Mouse (Mus musculus) lung, embryonic 16.5 days (tissue): ENCODE measurements around the gene Derl3. TPM values are rescaled to one million over a fixed set of nuclear protein-coding genes. Genes with fewer than 3 reads are reported as not detected.
"Not testable (repeated sequence)": the region's sequence is repeated elsewhere in the genome, so short reads cannot be mapped to it uniquely, and the experiment has no call there.

Source experiments
- ATAC-seq: fragments of 200-750 bp; cut with Nextera tagmentation; 2 replicates; pipeline ENCODE4 v1.8.0; 2017; ENCODE audit warnings: low read depth, mild to moderate bottlenecking, moderate library complexity
- H3K27ac ChIP-seq: fragments of 300-500 bp; sonication (generic); 2 replicates; pipeline ENCODE4 v1.5.1; 2014; ENCODE audit warnings: mild to moderate bottlenecking, control low read depth, low read length
- H3K27me3 ChIP-seq: fragments of 300-500 bp; sonication (generic); 2 replicates; pipeline ENCODE4 v1.6.1; 2014; ENCODE audit warnings: low read depth, low read length, mixed read lengths; ENCODE audit not compliant: control insufficient read depth, insufficient read depth
- H3K36me3 ChIP-seq: fragments of 300-500 bp; sonication (generic); 2 replicates; pipeline ENCODE4 v1.6.1; 2014; ENCODE audit warnings: low read length; ENCODE audit not compliant: control insufficient read depth, insufficient read depth
- H3K4me1 ChIP-seq: fragments of 300-500 bp; sonication (generic); replicated peaks from 2 replicates; pipeline ENCODE4 v1.6.1; 2014; ENCODE audit warnings: low read length, mixed read lengths; ENCODE audit not compliant: control insufficient read depth, insufficient read depth
- H3K4me2 ChIP-seq: fragments of 300-500 bp; sonication (generic); 2 replicates; pipeline ENCODE4 v1.6.1; 2014; ENCODE audit warnings: low read depth, low read length, control low read depth
- H3K4me3 ChIP-seq: fragments of 300-500 bp; sonication (generic); 2 replicates; pipeline ENCODE4 v1.5.1; 2014; ENCODE audit warnings: mild to moderate bottlenecking, low read length, control low read depth
- H3K9ac ChIP-seq: fragments of 300-500 bp; sonication (generic); 2 replicates; pipeline ENCODE4 v1.6.1; 2014; ENCODE audit warnings: low read length, control low read depth
- H3K9me3 ChIP-seq: fragments of 300-500 bp; sonication (generic); 2 replicates; pipeline ENCODE4 v1.6.1; 2016; ENCODE audit warnings: low read length; ENCODE audit not compliant: control insufficient read depth
- WGBS: fragments of 180-500 bp; shearing (Covaris S2); extraction: QIAGEN DNeasy Blood & Tissue Kit; methylation state at CpG from one replicate; pipeline ENCODE4 v1.1.7; 2014; 5-methylcytosine and 5-hydroxymethylcytosine counted together
- polyA plus RNA-seq: library from polyadenylated mRNA; unstranded; fragments of >200 nt; fragmentation: Nextera tagmentation; extraction: Ambion mirVana; gene quantifications from 2 replicates; pipeline ENCODE4 v1.2.1, GENCODE M21; 2015

Derl3 gene
- polyA plus RNA-seq: 2.3 and 3.5 TPM in 2 replicates

DNA sequence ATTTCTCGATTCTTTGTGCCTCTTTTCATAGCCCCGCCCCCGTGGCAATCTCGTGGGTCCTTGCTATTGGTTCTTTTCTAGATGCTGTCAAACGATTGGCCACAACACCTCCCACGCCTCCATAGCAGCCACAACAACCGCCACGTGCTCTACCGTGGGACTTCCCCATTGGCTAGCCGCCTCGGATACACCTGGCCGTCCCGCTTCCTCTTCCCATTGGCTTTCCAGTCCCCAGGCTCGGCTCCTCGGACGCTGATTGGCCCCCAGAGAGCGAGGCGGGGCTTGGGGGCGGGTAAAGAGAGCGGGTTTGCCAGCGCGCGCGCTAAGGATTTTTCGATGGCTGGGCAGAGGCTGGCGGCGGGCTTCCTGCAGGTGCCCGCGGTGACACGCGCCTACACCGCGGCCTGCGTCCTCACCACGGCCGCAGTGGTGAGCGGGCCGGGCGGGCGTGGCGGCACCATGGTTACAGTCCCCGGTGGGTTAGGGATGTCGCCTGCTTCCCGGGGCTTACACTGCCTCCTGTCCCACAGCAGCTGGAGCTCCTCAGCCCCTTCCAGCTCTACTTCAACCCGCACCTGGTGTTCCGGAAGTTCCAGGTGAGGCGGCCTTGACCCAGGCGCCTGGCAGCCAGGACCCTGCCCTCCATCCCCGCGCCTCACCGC, at the start of gene Derl3:
TSS of gene Derl3 (plus strand) at position 325 of the 662 bp plus-strand sequence.
- Histone ChIP-seq H3K27me3 (no peaks in the 10 kb centered on the region), H3K9me3 (no peaks in the 10 kb centered on the region), H3K4me2 (peak within 1 kb of the TSS; percentile 75), H3K9ac (peak within 1 kb of the TSS; percentile 45), H3K4me1 (peaks cover 8% of the 10 kb centered on the region), H3K27ac (0 out of 2 replicates have a peak within 1 kb of the TSS, but pooled peaks have one; percentile 8), H3K4me3 (peak within 1 kb of the TSS; percentile 47), H3K36me3 (peaks cover 20% of the 10 kb centered on the region)
- WGBS: under 1% methylated on average over 45 of the region's 51 CpGs
- ATAC-seq: peak; percentile 98

DNA sequence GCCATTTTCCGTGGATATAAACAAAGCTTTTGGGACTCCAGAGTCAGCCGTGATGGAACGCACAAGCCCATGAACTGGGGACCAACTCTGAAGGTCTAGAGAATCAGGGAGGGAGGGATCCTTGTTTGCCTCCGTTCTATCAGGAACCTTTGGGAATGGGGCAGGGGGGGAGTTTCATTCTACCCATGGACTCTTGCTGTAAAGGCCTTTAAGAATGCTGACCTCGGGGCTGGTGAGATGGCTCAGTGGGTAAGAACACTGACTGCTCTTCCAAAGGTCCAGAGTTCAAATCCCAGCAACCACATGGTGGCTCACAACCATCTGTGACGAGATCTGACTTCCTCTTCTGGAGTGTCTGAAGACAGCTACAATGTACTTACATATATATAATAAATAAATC, 49.3 kb upstream of the Derl3 start:
- not testable (repeated sequence) for ATAC-seq, H3K4me2 ChIP-seq, H3K27ac ChIP-seq, H3K4me1 ChIP-seq, H3K36me3 ChIP-seq, H3K27me3 ChIP-seq, H3K9ac ChIP-seq, H3K4me3 ChIP-seq, H3K9me3 ChIP-seq
- 70% methylated on average over 6 of the region's 6 CpGs for WGBS

DNA sequence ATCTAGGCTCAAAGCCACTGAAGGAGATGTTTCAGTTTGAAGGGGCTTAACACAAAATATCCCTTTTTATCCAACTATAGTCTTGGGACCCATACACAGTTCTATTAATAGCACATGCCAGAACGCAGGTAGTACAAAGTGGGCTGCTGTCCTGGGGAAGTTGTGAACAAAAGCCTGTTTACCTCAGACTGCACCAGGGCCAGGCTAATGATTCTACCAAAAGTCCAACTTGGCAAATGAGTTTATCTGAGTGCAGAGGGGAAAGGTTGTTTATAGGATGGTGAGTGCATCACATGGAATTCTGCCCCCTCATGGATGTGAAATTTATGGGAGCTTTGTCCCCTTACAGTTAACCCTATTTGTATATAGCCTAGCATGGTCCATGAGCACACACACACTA, 48.4 kb upstream of the Derl3 start:
- Histone ChIP-seq H3K4me3 (no peak overlapping the region), H3K9ac (no peak overlapping the region), H3K9me3 (no peaks in the 10 kb centered on the region), H3K4me1 (no peaks in the 10 kb centered on the region), H3K36me3 (no peaks in the 10 kb centered on the region), H3K27me3 (no peaks in the 10 kb centered on the region), H3K4me2 (no peak overlapping the region), H3K27ac (no peak overlapping the region)
- 64% methylated on average over 1 of the region's 1 CpGs for WGBS
- no peak for ATAC-seq

DNA sequence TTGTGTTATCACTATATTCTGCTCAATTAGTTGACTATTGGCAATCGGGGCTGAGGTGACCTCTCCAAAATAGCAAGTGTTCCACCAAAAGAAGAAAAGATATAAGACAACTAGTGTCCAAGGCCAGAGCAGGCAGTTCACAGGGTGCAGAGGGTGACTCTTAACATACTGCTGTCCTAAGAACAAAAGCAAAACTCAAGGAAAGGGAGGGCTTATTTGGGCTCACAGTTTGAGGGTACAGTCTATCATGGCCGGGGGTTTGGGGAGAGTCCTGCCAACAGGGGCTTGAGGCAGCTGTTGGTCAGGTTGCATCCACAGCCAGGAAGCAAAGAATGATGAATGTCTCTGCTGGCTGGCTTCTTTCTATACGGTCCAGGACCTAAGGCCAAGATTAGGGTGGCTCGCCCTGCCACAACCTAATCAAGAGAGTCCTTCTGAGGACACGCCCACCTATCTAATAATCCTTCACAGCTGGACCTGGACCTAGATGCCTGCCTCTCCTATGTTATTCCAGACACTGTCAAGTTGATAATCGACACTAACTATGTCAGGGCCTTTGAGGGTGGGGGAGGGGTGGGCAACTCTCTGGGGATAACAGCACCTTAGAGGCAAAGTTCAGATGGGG, 47.8 kb upstream of the Derl3 start:
- no peak for ATAC-seq
- no peak overlapping the region for H3K4me2 ChIP-seq
- H3K9ac ChIP-seq: no peak overlapping the region
- no peak overlapping the region for H3K4me3 ChIP-seq
- H3K27ac ChIP-seq: no peak overlapping the region
- H3K36me3 ChIP-seq: no peaks in the 10 kb centered on the region
- 64% methylated on average over 6 of the region's 6 CpGs for WGBS
- no peaks in the 10 kb centered on the region for H3K4me1 ChIP-seq
- no peaks in the 10 kb centered on the region for H3K27me3 ChIP-seq
- no peaks in the 10 kb centered on the region for H3K9me3 ChIP-seq

DNA sequence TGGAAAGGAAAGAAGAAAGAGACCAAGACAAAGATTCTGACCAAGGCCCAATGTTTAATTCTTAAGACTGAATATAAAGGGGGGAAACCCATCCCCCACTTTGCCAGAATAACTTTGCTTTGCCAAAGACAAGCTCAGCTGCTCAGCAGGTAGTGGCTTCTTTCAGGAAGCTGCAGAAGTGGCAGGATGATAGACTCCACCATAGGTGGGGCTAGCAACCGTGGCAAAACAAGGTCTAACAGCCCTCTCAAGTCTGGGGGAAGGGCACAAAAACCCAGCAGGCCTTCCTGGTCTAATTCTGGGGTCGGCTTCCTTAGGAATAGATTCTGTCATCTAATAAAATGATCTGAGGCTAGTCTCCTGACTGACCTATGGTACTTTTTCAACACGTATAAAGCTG, 44.8 kb upstream of the Derl3 start:
- Histone ChIP-seq H3K4me2 (no peak overlapping the region), H3K27me3 (no peaks in the 10 kb centered on the region), H3K4me3 (no peak overlapping the region), H3K9ac (no peak overlapping the region), H3K4me1 (no peaks in the 10 kb centered on the region; the same call in 1 of the 2 replicates), H3K9me3 (no peaks in the 10 kb centered on the region), H3K36me3 (no peaks in the 10 kb centered on the region), H3K27ac (no peak overlapping the region)
- no peak for ATAC-seq
- WGBS: 23% methylated on average over 3 of the region's 3 CpGs

DNA sequence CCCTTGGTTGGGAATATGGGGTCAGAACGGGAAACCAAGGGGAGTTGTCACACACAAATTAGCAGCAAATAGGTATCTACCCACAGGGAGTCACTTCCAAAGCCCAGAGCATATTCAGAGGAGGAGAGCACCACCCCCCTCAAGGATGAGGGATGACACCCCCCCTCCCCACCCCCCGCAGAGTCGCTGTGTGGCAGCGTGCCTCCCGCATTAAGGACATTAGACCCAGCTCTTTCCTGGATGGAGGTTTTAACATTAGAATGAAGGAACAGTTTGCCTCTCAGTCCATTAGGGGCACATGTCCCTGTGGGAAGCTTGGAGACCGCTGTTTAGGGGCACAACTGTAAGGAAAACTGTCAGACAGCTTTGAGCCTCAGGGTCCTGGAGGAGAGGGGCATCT, 42.1 kb upstream of the Derl3 start:
- Histone ChIP-seq H3K4me1 (no peaks in the 10 kb centered on the region; the same call in 1 of the 2 replicates), H3K27me3 (no peaks in the 10 kb centered on the region), H3K4me3 (no peak overlapping the region), H3K9ac (no peak overlapping the region), H3K9me3 (no peaks in the 10 kb centered on the region), H3K27ac (no peak overlapping the region), H3K4me2 (no peak overlapping the region), H3K36me3 (no peaks in the 10 kb centered on the region)
- WGBS: 11% methylated on average over 6 of the region's 6 CpGs
- no peak for ATAC-seq

DNA sequence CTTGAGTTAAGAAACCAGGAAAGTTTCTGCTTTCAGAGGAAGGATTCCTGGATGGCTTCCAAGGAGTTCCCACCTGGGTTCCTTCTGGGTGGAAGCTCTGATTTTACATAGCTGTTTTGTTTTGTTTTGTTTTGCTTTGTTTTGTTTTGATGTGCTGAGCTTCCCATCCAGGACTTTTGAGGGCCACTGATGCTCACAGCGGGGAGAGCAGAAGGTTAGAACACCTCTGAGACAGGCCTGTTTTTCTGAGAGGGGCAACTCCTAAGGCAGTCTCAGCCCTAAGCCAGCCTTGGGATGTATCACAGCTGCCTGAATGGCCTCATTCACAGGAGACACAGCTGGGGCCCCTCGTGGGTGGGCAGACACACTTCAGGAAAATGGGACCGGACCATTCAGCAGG, 41.5 kb upstream of the Derl3 start:
- H3K27ac ChIP-seq: no peak overlapping the region
- no peaks in the 10 kb centered on the region for H3K36me3 ChIP-seq
- no peaks in the 10 kb centered on the region for H3K9me3 ChIP-seq
- no peak overlapping the region for H3K4me3 ChIP-seq
- no peaks in the 10 kb centered on the region for H3K27me3 ChIP-seq
- H3K4me1 ChIP-seq: no peaks in the 10 kb centered on the region; the same call in 1 of the 2 replicates
- no peak for ATAC-seq
- WGBS: 47% methylated on average over 3 of the region's 3 CpGs
- H3K9ac ChIP-seq: no peak overlapping the region
- H3K4me2 ChIP-seq: no peak overlapping the region

DNA sequence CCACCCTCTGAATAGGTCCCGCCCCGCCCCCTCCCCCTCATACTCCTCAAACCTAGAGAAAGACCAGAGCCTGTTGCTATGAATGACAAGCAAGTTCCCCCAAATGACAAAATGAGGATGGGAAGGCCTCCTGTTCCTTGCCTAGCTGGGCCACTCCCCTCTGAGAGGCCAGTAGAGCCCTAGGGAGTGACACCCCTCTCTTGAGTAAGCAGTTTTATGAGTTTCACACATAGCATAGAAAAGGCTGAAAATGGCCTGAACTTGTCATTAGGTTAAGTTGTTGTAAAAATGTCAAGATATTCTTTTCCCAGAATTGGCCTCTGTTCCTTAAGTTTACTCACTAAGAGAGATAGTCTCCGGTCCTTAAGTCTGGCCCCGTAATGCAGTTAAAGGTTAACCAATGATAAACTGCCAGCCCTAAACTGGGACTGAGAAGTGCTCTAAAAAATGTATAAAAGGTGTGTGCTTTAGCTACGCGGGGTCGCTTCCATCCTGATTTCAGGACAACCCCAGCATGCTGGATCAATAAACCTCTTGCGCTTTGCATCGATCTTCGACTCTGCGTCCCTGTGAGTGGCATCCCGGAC, 40.6 kb upstream of the Derl3 start:
- no peaks in the 10 kb centered on the region for H3K27me3 ChIP-seq
- WGBS: 81% methylated on average over 12 of the region's 12 CpGs
- no peak for ATAC-seq

DNA sequence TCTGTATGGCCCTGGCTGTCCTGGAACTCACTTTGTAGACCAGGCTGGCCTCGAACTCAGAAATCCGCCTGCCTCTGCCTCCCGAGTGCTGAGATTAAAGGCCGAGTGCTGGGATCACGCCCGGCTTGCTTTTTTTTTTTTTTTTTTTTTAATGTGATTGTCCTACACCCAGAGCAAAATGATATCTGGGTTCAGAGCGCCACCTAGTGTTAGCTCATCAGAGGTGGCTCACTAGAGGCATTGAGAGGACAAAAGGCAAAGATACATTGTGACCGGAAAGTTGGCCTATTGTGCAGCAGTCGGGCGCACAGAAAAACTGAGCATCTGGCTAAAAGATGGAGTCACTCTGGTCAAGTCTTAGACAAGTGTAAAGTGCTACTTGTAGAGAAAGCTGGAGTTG, 39.8 kb upstream of the Derl3 start:
- H3K27me3 ChIP-seq: no peaks in the 10 kb centered on the region
- no peak overlapping the region for H3K4me3 ChIP-seq
- no peak overlapping the region for H3K27ac ChIP-seq
- no peak overlapping the region for H3K9ac ChIP-seq
- WGBS: 28% methylated on average over 10 of the region's 10 CpGs
- peaks cover 6% of the 10 kb centered on the region for H3K4me1 ChIP-seq
- peak; percentile 54 for ATAC-seq
- H3K9me3 ChIP-seq: no peaks in the 10 kb centered on the region
- H3K4me2 ChIP-seq: no peak overlapping the region
- H3K36me3 ChIP-seq: peaks cover 6% of the 10 kb centered on the region

More for the DNA sequence above, 40.6 kb upstream of the Derl3 start:
- peaks cover 5% of the 10 kb centered on the region for H3K36me3 ChIP-seq
- no peak overlapping the region for H3K9ac ChIP-seq
- no peak overlapping the region for H3K4me3 ChIP-seq
- no peaks in the 10 kb centered on the region for H3K9me3 ChIP-seq
- no peak overlapping the region for H3K4me2 ChIP-seq
- peaks cover 2% of the 10 kb centered on the region; the same call in 1 of the 2 replicates for H3K4me1 ChIP-seq
- H3K27ac ChIP-seq: no peak overlapping the region
